Mouse (Mus musculus) neural tube, embryonic 13.5 days (tissue): ENCODE data around the gene Fam180a. TPM values are rescaled to one million over a fixed set of nuclear protein-coding genes. Genes with fewer than 3 reads are reported as not detected.

Source experiments
- ATAC-seq: fragments of 200-750 bp; cut with Nextera tagmentation; 2 replicates; pipeline ENCODE4 v1.8.0; 2017; ENCODE audit warnings: low read depth, mild to moderate bottlenecking, moderate TSS enrichment, moderate library complexity
- H3K27ac ChIP-seq: fragments of 300-500 bp; sonication (generic); replicated peaks from 2 replicates; pipeline ENCODE4 v1.5.1; 2015; ENCODE audit warnings: moderate library complexity, mild to moderate bottlenecking, inconsistent platforms
- H3K27me3 ChIP-seq: fragments of 300-500 bp; sonication (generic); 2 replicates; pipeline ENCODE4 v1.6.1; 2015; ENCODE audit warnings: mild to moderate bottlenecking, inconsistent platforms
- H3K36me3 ChIP-seq: fragments of 300-500 bp; sonication (generic); 2 replicates; pipeline ENCODE4 v1.6.1; 2015; ENCODE audit warnings: mild to moderate bottlenecking, inconsistent platforms
- H3K4me1 ChIP-seq: fragments of 300-500 bp; sonication (generic); replicated peaks from 2 replicates; pipeline ENCODE4 v1.6.1; 2015; ENCODE audit warnings: inconsistent platforms
- H3K4me2 ChIP-seq: fragments of 300-500 bp; sonication (generic); 2 replicates; pipeline ENCODE4 v1.6.1; 2015; ENCODE audit warnings: inconsistent platforms, mild to moderate bottlenecking, moderate library complexity
- H3K4me3 ChIP-seq: fragments of 300-500 bp; sonication (generic); 2 replicates; pipeline ENCODE4 v1.5.1; 2015; ENCODE audit warnings: mild to moderate bottlenecking, inconsistent platforms
- H3K9ac ChIP-seq: fragments of 300-500 bp; sonication (generic); 2 replicates; pipeline ENCODE4 v1.6.1; 2015; ENCODE audit warnings: moderate library complexity, mild to moderate bottlenecking, inconsistent platforms
- H3K9me3 ChIP-seq: fragments of 300-500 bp; sonication (generic); 2 replicates; pipeline ENCODE4 v1.6.1; 2016; ENCODE audit warnings: inconsistent platforms
- WGBS: fragments of 180-500 bp; shearing (Covaris S2); methylation state at CpG from one replicate; pipeline ENCODE4 v1.1.7; 2015; 5-methylcytosine and 5-hydroxymethylcytosine counted together
- polyA plus RNA-seq: library from polyadenylated mRNA; unstranded; fragments of >200 nt; fragmentation: Nextera tagmentation; extraction: Ambion mirVana; gene quantifications from 2 replicates; pipeline ENCODE4 v1.2.1, GENCODE M21; 2015

Gene Fam180a
- polyA plus RNA-seq, 1 experiment from 2014 or later: 0.39 TPM

- Histone ChIP-seq H3K9ac (no peak overlapping the region), H3K27me3 (no peaks in the 10 kb centered on the region), H3K4me3 (no peak overlapping the region), H3K4me2 (no peak overlapping the region), H3K27ac (no peak overlapping the region), H3K4me1 (peaks cover 10% of the 10 kb centered on the region; the same call in 1 of the 2 replicates), H3K9me3 (no peaks in the 10 kb centered on the region), H3K36me3 (no peaks in the 10 kb centered on the region)
- ATAC-seq: no peak
- 3% methylated on average over 3 of the region's 3 CpGs for WGBS
These were observed 12.7 kb upstream of the Fam180a start for GRCm38 (mm10) chr6:35338640-35339039.

DNA sequence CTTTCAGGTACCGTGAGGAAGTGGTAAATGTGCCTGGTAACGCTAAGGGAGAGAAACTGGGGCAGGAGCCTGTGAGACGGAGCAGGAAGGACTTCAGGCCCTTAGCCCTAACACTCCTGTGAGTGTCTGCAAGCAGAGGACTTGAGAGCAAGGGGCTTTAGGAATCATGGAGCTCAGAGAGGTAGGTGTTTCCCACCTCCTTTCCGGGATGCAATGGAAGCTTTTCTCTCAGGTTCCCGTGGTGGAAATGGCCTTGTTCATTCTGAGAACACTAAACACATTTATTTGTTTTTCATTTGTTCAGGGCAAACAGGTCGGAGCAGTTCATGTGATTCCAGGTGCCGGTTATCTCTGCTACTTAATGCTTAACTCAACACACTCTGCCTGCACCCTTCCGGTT, 11.9 kb upstream of the Fam180a start:
- no peaks in the 10 kb centered on the region for H3K9me3 ChIP-seq
- WGBS: 82% methylated on average over 8 of the region's 8 CpGs
- H3K27me3 ChIP-seq: no peaks in the 10 kb centered on the region
- ATAC-seq: no peak
- H3K4me3 ChIP-seq: no peak overlapping the region
- no peak overlapping the region for H3K9ac ChIP-seq
- H3K4me1 ChIP-seq: peaks cover 10% of the 10 kb centered on the region; the same call in 1 of the 2 replicates
- no peak overlapping the region for H3K27ac ChIP-seq
- no peaks in the 10 kb centered on the region for H3K36me3 ChIP-seq
- no peak overlapping the region for H3K4me2 ChIP-seq

DNA sequence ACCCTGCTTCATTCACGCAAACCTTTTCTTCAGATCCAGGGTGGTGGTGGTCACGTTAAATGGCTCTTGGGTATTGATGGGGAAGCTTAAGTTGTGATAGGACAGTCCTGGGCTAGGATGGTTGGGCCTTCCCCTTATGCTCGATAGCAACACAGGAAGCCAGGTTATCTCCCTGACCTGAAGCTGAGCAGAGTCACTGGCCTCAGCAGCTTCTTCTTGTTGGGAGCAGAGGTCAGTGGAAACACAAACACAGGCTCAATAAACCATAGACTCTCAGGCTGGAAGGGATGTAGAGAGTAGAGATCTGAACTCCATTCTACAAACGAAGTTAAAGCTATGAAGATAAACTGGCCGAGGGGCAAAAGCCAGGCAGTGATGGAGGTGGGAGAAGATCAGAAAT, 9.5 kb upstream of the Fam180a start:
- ATAC-seq: no peak
- Histone ChIP-seq H3K27me3 (no peaks in the 10 kb centered on the region), H3K4me2 (no peak overlapping the region), H3K4me3 (no peak overlapping the region), H3K9me3 (no peaks in the 10 kb centered on the region), H3K27ac (no peak overlapping the region), H3K4me1 (peaks cover 10% of the 10 kb centered on the region; the same call in 1 of the 2 replicates), H3K36me3 (no peaks in the 10 kb centered on the region), H3K9ac (no peak overlapping the region)
- 83% methylated on average over 5 of the region's 5 CpGs for WGBS

DNA sequence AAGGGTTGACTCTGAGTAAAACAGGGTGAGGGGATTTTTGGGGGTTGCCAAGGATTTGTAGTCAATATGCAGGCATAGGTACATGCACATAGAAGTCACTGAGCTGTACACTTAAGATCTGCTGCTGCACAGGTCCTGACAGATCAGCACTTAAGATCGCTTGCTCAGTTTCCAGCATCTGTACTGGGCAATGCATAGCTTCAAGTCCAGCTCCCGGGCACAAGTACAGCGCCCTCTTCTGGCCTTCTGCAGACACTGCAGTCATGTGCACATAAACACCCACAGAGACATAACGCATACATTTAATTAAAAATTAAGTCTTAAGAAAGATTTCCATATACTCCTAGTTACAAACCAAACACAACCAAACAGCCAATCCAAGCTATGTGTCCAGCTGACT, 8.3 kb upstream of the Fam180a start:
- WGBS: 79% methylated on average over 4 of the region's 4 CpGs

GRCm38 (mm10) chr6:35333632-35334031, 7.7 kb upstream of the Fam180a start:
- Histone ChIP-seq H3K4me3 (no peak overlapping the region), H3K4me1 (peaks cover 6% of the 10 kb centered on the region; the same call in 1 of the 2 replicates), H3K36me3 (no peaks in the 10 kb centered on the region), H3K27me3 (no peaks in the 10 kb centered on the region), H3K9me3 (no peaks in the 10 kb centered on the region), H3K9ac (no peak overlapping the region), H3K27ac (no peak overlapping the region), H3K4me2 (no peak overlapping the region)
- WGBS: 39% methylated on average over 3 of the region's 3 CpGs
- ATAC-seq: no peak

More for the DNA sequence above, 8.3 kb upstream of the Fam180a start:
- Histone ChIP-seq H3K36me3 (no peaks in the 10 kb centered on the region), H3K9me3 (no peaks in the 10 kb centered on the region), H3K4me1 (peaks cover 10% of the 10 kb centered on the region; the same call in 1 of the 2 replicates), H3K4me2 (no peak overlapping the region), H3K27ac (no peak overlapping the region), H3K4me3 (no peak overlapping the region), H3K27me3 (no peaks in the 10 kb centered on the region), H3K9ac (no peak overlapping the region)
- no peak for ATAC-seq

DNA sequence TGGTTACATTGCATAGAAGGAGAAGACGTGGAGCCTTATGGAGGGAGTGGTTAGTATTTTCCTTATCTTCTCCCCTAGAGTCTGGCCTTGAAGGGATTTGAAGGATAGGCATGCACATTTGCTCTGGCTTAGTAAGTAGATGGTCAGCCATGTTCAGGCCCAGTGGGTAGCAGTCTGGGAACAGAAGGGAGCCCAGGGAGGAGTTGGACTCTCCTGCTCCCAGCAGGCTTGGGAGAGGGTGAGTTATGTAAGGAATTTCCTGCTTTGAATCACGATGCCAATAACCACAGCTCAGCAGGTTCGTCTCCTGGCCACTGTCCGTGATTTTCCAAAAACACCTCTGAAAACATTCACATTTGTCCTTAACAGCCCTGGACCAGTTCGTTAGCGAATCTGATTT, 4.9 kb upstream of the Fam180a start:
- ATAC-seq: no peak
- H3K27ac ChIP-seq: no peak overlapping the region
- H3K9me3 ChIP-seq: no peaks in the 10 kb centered on the region
- no peak overlapping the region for H3K9ac ChIP-seq
- no peak overlapping the region for H3K4me2 ChIP-seq
- H3K27me3 ChIP-seq: no peaks in the 10 kb centered on the region
- whole genome bisulfite sequencing: 63% methylated on average over 6 of the region's 6 CpGs
- H3K4me1 ChIP-seq: no peaks in the 10 kb centered on the region
- no peak overlapping the region for H3K4me3 ChIP-seq
- no peaks in the 10 kb centered on the region for H3K36me3 ChIP-seq

DNA sequence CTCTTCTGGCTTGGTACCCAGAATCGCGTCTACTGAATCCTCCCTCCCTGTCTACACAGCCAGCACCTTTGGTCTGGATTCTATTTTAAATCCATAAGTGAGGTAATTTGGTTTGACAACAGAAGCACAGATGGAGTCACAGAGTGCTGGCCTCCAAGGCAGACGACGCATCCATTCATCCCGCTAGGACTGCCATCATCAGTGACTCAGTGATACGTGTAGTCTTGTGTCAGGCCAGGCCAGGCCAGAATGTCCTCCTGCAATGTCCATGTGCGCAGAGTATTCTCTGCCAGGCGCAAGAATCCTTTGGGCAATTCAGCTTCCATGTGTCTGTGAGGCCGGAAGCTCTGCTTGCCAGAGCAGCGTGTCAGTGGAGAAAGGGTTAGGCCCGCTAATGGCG, 4.0 kb upstream of the Fam180a start:
- WGBS: 95% methylated on average over 12 of the region's 12 CpGs
- Histone ChIP-seq H3K4me1 (no peaks in the 10 kb centered on the region; the same call in 1 of the 2 replicates), H3K9ac (no peak overlapping the region), H3K27me3 (no peaks in the 10 kb centered on the region), H3K36me3 (no peaks in the 10 kb centered on the region), H3K9me3 (no peaks in the 10 kb centered on the region), H3K4me2 (no peak overlapping the region), H3K4me3 (no peak overlapping the region), H3K27ac (no peak overlapping the region)
- ATAC-seq: no peak

DNA sequence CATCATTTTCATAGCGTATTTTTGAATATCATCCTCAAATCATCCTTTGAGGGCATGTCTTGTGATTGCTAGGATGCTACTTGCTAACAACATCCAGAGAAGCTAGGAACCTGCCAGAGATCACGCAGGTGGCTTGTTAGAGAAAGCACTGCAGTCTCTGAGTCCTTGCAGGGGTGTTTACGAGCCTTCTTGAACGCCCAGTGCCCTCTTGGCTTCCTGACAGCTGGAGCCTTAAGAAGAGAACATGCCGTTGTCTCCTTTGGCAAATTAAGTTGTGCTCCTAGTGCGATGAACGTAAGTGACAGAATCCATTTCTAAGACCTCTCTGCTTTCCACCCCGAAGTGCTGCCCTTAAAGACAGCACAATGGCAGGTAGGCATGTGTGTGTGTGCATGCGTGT, 1.6 kb downstream of the Fam180a start:
- H3K27me3 ChIP-seq: no peaks in the 10 kb centered on the region
- H3K4me3 ChIP-seq: no peak overlapping the region
- no peak for ATAC-seq
- H3K4me2 ChIP-seq: no peak overlapping the region
- no peaks in the 10 kb centered on the region; the same call in 1 of the 2 replicates for H3K4me1 ChIP-seq
- 80% methylated on average over 9 of the region's 9 CpGs for WGBS
- H3K36me3 ChIP-seq: no peaks in the 10 kb centered on the region
- no peak overlapping the region for H3K27ac ChIP-seq
- H3K9ac ChIP-seq: no peak overlapping the region
- no peaks in the 10 kb centered on the region for H3K9me3 ChIP-seq

DNA sequence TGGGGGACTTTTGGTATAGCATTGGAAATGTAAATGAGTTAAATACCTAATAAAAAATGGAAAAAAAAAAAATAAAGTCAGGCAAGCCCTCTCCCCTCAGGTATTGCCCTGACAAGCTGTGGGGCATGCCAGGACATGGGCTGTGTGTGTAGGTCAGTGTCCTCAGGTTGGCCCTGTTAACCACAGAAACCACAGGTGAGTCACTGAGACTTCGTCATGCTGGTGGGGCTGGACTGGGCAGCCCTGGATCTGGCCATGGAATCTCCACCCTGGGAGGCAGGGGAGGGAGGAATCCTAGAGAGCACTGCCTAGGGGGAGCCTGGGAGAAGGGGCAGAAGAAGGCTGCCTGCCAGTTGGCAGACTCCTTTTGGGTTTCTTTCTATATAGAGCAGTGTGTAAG, 2.9 kb downstream of the Fam180a start:
- no peaks in the 10 kb centered on the region; the same call in 1 of the 2 replicates for H3K4me1 ChIP-seq
- no peak; the same call in 1 of the 2 replicates for ATAC-seq
- H3K27me3 ChIP-seq: no peaks in the 10 kb centered on the region
- no peak overlapping the region for H3K27ac ChIP-seq
- no peak overlapping the region for H3K9ac ChIP-seq
- H3K9me3 ChIP-seq: no peaks in the 10 kb centered on the region
- H3K4me3 ChIP-seq: no peak overlapping the region
- H3K4me2 ChIP-seq: no peak overlapping the region
- no peaks in the 10 kb centered on the region for H3K36me3 ChIP-seq
- 82% methylated on average over 1 of the region's 1 CpGs for WGBS

- Histone ChIP-seq H3K9me3 (no peaks in the 10 kb centered on the region), H3K4me2 (no peak overlapping the region), H3K4me3 (no peak overlapping the region), H3K9ac (no peak overlapping the region), H3K4me1 (no peaks in the 10 kb centered on the region; the same call in 1 of the 2 replicates), H3K27me3 (no peaks in the 10 kb centered on the region), H3K27ac (no peak overlapping the region), H3K36me3 (no peaks in the 10 kb centered on the region)
- 81% methylated on average over 4 of the region's 4 CpGs for WGBS
- ATAC-seq: no peak
These were observed 4.8 kb downstream of the Fam180a start for GRCm38 (mm10) chr6:35321105-35321504.

DNA sequence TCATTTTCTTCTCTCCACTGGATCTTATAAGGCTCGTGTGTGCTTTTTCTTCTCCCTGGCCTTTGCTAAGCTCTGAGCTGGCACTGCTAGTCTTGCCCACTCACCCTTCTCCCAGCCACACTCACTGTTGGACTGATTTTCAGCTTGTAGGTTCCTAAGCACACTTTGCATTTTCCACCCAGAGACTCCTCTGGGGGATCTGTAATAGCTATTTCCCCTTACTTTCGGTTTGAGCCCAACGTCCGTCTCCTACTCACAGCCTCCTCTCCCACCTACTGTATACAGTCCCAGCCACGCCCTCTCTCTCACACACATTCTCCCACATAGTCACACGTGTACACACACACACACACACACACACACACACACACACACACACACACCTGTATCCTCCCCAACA, 6.1 kb downstream of the Fam180a start:
- no peaks in the 10 kb centered on the region for H3K9me3 ChIP-seq
- WGBS: 79% methylated on average over 6 of the region's 6 CpGs
- H3K4me3 ChIP-seq: no peak overlapping the region
- no peaks in the 10 kb centered on the region for H3K36me3 ChIP-seq
- ATAC-seq: no peak
- no peak overlapping the region for H3K9ac ChIP-seq
- no peaks in the 10 kb centered on the region for H3K27me3 ChIP-seq
- H3K4me1 ChIP-seq: no peaks in the 10 kb centered on the region; the same call in 1 of the 2 replicates
- H3K27ac ChIP-seq: no peak overlapping the region
- H3K4me2 ChIP-seq: no peak overlapping the region

GRCm38 (mm10) chr6:35313520-35313919, 12.4 kb downstream of the Fam180a start:
- Histone ChIP-seq H3K27ac (no peak overlapping the region), H3K4me3 (no peak overlapping the region), H3K4me2 (no peak overlapping the region), H3K36me3 (no peaks in the 10 kb centered on the region), H3K9ac (no peak overlapping the region), H3K9me3 (no peaks in the 10 kb centered on the region), H3K27me3 (no peaks in the 10 kb centered on the region), H3K4me1 (no peaks in the 10 kb centered on the region)
- ATAC-seq: no peak
- 94% methylated on average over 8 of the region's 8 CpGs for WGBS

DNA sequence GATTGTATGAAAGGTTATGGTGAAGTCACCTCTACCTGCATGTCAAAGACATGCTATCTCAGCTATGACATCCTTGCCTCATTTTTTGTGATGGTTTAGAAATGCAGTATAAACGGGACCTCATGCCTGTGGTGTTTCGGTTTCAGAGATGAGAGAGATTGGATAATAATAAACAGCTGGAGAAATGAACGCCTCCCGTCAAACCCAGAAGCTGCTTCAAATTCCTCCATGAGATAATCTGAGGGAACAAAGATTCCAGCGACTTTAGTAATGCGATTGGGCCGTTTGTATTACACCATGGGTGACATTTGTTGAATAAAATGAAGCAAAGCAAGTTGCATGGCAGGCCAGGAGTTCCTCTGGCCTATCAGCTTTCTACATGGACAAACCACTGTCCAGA, 16.5 kb downstream of the Fam180a start:
- no peaks in the 10 kb centered on the region for H3K27me3 ChIP-seq
- H3K4me2 ChIP-seq: no peak overlapping the region
- no peak overlapping the region for H3K27ac ChIP-seq
- no peak for ATAC-seq
- H3K36me3 ChIP-seq: no peaks in the 10 kb centered on the region
- WGBS: 82% methylated on average over 7 of the region's 7 CpGs
- no peak overlapping the region for H3K4me3 ChIP-seq
- H3K4me1 ChIP-seq: 0 out of 2 replicates have a peak, but pooled peaks cover 3% of the 10 kb centered on the region
- H3K9me3 ChIP-seq: no peaks in the 10 kb centered on the region
- no peak overlapping the region for H3K9ac ChIP-seq
